Mouse (Mus musculus) forebrain, embryonic 13.5 days (tissue): ENCODE results near the gene Ppard. TPM values are rescaled to one million over a fixed set of nuclear protein-coding genes. Genes with fewer than 3 reads are reported as not detected.
A peak's percentile ranks its signal among the peaks of the same experiment; 100 is the strongest.

ENCODE experiments used
- ATAC-seq: fragments of 200-750 bp; cut with Nextera tagmentation; 2 replicates; pipeline ENCODE4 v1.8.0; 2017
- H3K27ac ChIP-seq: fragments of 300-500 bp; sonication (generic); 2 replicates; pipeline ENCODE4 v1.5.1; 2015; ENCODE audit warnings: inconsistent platforms, mild to moderate bottlenecking, moderate library complexity
- H3K27me3 ChIP-seq: fragments of 300-500 bp; sonication (generic); 2 replicates; pipeline ENCODE4 v1.6.1; 2015; ENCODE audit warnings: mild to moderate bottlenecking, inconsistent platforms
- H3K36me3 ChIP-seq: fragments of 300-500 bp; sonication (generic); 2 replicates; pipeline ENCODE4 v1.6.1; 2015; ENCODE audit warnings: mild to moderate bottlenecking, inconsistent platforms; ENCODE audit not compliant: poor library complexity, severe bottlenecking
- H3K4me1 ChIP-seq: fragments of 300-500 bp; sonication (generic); 2 replicates; pipeline ENCODE4 v1.6.1; 2015; ENCODE audit warnings: inconsistent platforms
- H3K4me2 ChIP-seq: fragments of 300-500 bp; sonication (generic); 2 replicates; pipeline ENCODE4 v1.6.1; 2015; ENCODE audit warnings: inconsistent platforms, mild to moderate bottlenecking, moderate library complexity
- H3K4me3 ChIP-seq: fragments of 300-500 bp; sonication (generic); 2 replicates; pipeline ENCODE4 v1.5.1; 2015; ENCODE audit warnings: mild to moderate bottlenecking, inconsistent platforms
- H3K9ac ChIP-seq: fragments of 300-500 bp; sonication (generic); 2 replicates; pipeline ENCODE4 v1.6.1; 2015; ENCODE audit warnings: mild to moderate bottlenecking, inconsistent platforms
- H3K9me3 ChIP-seq: fragments of 300-500 bp; sonication (generic); replicated peaks from 2 replicates; pipeline ENCODE4 v1.6.1; 2016; ENCODE audit warnings: inconsistent platforms
- WGBS: fragments of 180-500 bp; shearing (Covaris S2); methylation state at CpG from one replicate; pipeline ENCODE4 v1.1.7; 2015; 5-methylcytosine and 5-hydroxymethylcytosine counted together
- polyA plus RNA-seq: library from polyadenylated mRNA; unstranded; fragments of >200 nt; fragmentation: Nextera tagmentation; extraction: Ambion mirVana; gene quantifications from 2 replicates; pipeline ENCODE4 v1.2.1, GENCODE M21; 2015

Gene Ppard
- polyA plus RNA-seq, 1 experiment from 2014 or later = 1.8 TPM

GRCm38 (mm10) chr17:28293716-28294115 lies 61.2 kb downstream of the Ppard start:
- no peak overlapping the region for H3K4me2 ChIP-seq
- ATAC-seq = no peak
- no peak overlapping the region for H3K4me3 ChIP-seq
- H3K9ac ChIP-seq = no peak overlapping the region
- peaks cover 4% of the 10 kb centered on the region for H3K36me3 ChIP-seq
- peaks cover 10% of the 10 kb centered on the region; the same call in 1 of the 2 replicates for H3K4me1 ChIP-seq
- 0 out of 2 replicates have a peak, but pooled peaks cover 3% of the 10 kb centered on the region for H3K9me3 ChIP-seq
- H3K27me3 ChIP-seq = no peaks in the 10 kb centered on the region
- H3K27ac ChIP-seq = no peak overlapping the region
- 80% methylated on average over 4 of the region's 4 CpGs for WGBS

GRCm38 (mm10) chr17:28294449-28295333 lies 62.2 kb downstream of the Ppard start:
- Histone ChIP-seq H3K4me2 (no peak overlapping the region), H3K9me3 (0 out of 2 replicates have a peak, but pooled peaks cover 3% of the 10 kb centered on the region), H3K9ac (no peak overlapping the region), H3K36me3 (peaks cover 8% of the 10 kb centered on the region), H3K4me3 (no peak overlapping the region), H3K27ac (peak overlapping the region; percentile 33; the same call in 1 of the 2 replicates), H3K27me3 (no peaks in the 10 kb centered on the region), H3K4me1 (peaks cover 10% of the 10 kb centered on the region; the same call in 1 of the 2 replicates)
- WGBS = 70% methylated on average over 16 of the region's 17 CpGs
- ATAC-seq = no peak

GRCm38 (mm10) chr17:28298888-28299287 lies 66.4 kb downstream of the Ppard start:
- ATAC-seq = no peak
- Histone ChIP-seq H3K9ac (no peak overlapping the region), H3K4me3 (no peak overlapping the region), H3K9me3 (no peaks in the 10 kb centered on the region), H3K27me3 (no peaks in the 10 kb centered on the region), H3K27ac (no peak overlapping the region), H3K36me3 (peaks cover 8% of the 10 kb centered on the region), H3K4me2 (no peak overlapping the region), H3K4me1 (peaks cover 10% of the 10 kb centered on the region; the same call in 1 of the 2 replicates)
- 94% methylated on average over 17 of the region's 17 CpGs for WGBS

GRCm38 (mm10) chr17:28299669-28300320 lies 67.3 kb downstream of the Ppard start:
- H3K9me3 ChIP-seq = no peaks in the 10 kb centered on the region
- no peak overlapping the region for H3K9ac ChIP-seq
- H3K27me3 ChIP-seq = no peaks in the 10 kb centered on the region
- peaks cover 7% of the 10 kb centered on the region; the same call in 1 of the 2 replicates for H3K4me1 ChIP-seq
- no peak overlapping the region for H3K4me3 ChIP-seq
- peaks cover 8% of the 10 kb centered on the region for H3K36me3 ChIP-seq
- WGBS = 54% methylated on average over 8 of the region's 11 CpGs
- ATAC-seq = no peak
- no peak overlapping the region for H3K27ac ChIP-seq
- no peak overlapping the region for H3K4me2 ChIP-seq

- no peaks in the 10 kb centered on the region for H3K27me3 ChIP-seq
- 81% methylated on average over 9 of the region's 9 CpGs for WGBS
- no peak for ATAC-seq
- H3K9me3 ChIP-seq = no peaks in the 10 kb centered on the region
- H3K4me1 ChIP-seq = 0 out of 2 replicates have a peak, but pooled peaks cover 2% of the 10 kb centered on the region
- H3K27ac ChIP-seq = no peak overlapping the region
- H3K4me2 ChIP-seq = no peak overlapping the region
- H3K36me3 ChIP-seq = peaks cover 8% of the 10 kb centered on the region
- no peak overlapping the region for H3K9ac ChIP-seq
- H3K4me3 ChIP-seq = no peak overlapping the region
Observed at GRCm38 (mm10) chr17:28300323-28300722, 67.8 kb downstream of the Ppard start.

- no peak overlapping the region for H3K4me2 ChIP-seq
- no peak for ATAC-seq
- no peaks in the 10 kb centered on the region for H3K27me3 ChIP-seq
- no peak overlapping the region for H3K4me3 ChIP-seq
- no peaks in the 10 kb centered on the region for H3K9me3 ChIP-seq
- H3K36me3 ChIP-seq = peaks cover 8% of the 10 kb centered on the region
- no peak overlapping the region for H3K27ac ChIP-seq
- H3K9ac ChIP-seq = no peak overlapping the region
- WGBS = 62% methylated on average over 3 of the region's 3 CpGs
- H3K4me1 ChIP-seq = no peaks in the 10 kb centered on the region
Observed at GRCm38 (mm10) chr17:28300850-28301249, 68.3 kb downstream of the Ppard start.

- H3K9ac ChIP-seq = no peak overlapping the region
- ATAC-seq = no peak
- no peaks in the 10 kb centered on the region for H3K27me3 ChIP-seq
- 0 out of 2 replicates have a peak, but pooled peaks cover 4% of the 10 kb centered on the region for H3K4me1 ChIP-seq
- no peaks in the 10 kb centered on the region for H3K9me3 ChIP-seq
- no peak overlapping the region for H3K4me3 ChIP-seq
- no peak overlapping the region for H3K27ac ChIP-seq
- 57% methylated on average over 10 of the region's 10 CpGs for WGBS
- H3K36me3 ChIP-seq = no peaks in the 10 kb centered on the region
- H3K4me2 ChIP-seq = no peak overlapping the region
Observed at GRCm38 (mm10) chr17:28305172-28305571, 72.7 kb downstream of the Ppard start.

GRCm38 (mm10) chr17:28308297-28309195 lies 76.0 kb downstream of the Ppard start:
- Histone ChIP-seq H3K27me3 (no peaks in the 10 kb centered on the region), H3K4me3 (no peak overlapping the region), H3K36me3 (no peaks in the 10 kb centered on the region), H3K27ac (no peak overlapping the region), H3K9me3 (no peaks in the 10 kb centered on the region), H3K4me2 (no peak overlapping the region), H3K9ac (no peak overlapping the region), H3K4me1 (0 out of 2 replicates have a peak, but pooled peaks cover 9% of the 10 kb centered on the region)
- 19% methylated on average over 18 of the region's 18 CpGs for WGBS
- ATAC-seq = peak; percentile 7; the same call in 1 of the 2 replicates

- no peak for ATAC-seq
- Histone ChIP-seq H3K9me3 (no peaks in the 10 kb centered on the region), H3K4me1 (peaks cover 26% of the 10 kb centered on the region), H3K36me3 (peaks cover under 1% of the 10 kb centered on the region; the same call in 1 of the 2 replicates), H3K27me3 (no peaks in the 10 kb centered on the region), H3K9ac (no peak overlapping the region), H3K4me2 (no peak overlapping the region), H3K27ac (no peak overlapping the region), H3K4me3 (no peak overlapping the region)
- 79% methylated on average over 3 of the region's 3 CpGs for WGBS
Observed at GRCm38 (mm10) chr17:28310831-28311230, 78.3 kb downstream of the Ppard start.

- H3K36me3 ChIP-seq = peaks cover 8% of the 10 kb centered on the region
- WGBS = 75% methylated on average over 5 of the region's 5 CpGs
- H3K4me1 ChIP-seq = peaks cover 26% of the 10 kb centered on the region
- no peaks in the 10 kb centered on the region for H3K27me3 ChIP-seq
- H3K9ac ChIP-seq = no peak overlapping the region
- no peak overlapping the region for H3K4me2 ChIP-seq
- ATAC-seq = no peak
- no peak overlapping the region for H3K4me3 ChIP-seq
- no peak overlapping the region for H3K27ac ChIP-seq
- H3K9me3 ChIP-seq = no peaks in the 10 kb centered on the region
Observed at GRCm38 (mm10) chr17:28311366-28312132, 79.0 kb downstream of the Ppard start.
